Mouse (Mus musculus): ENCODE data around the gene Pter. TPM values are rescaled to one million over a fixed set of nuclear protein-coding genes. Genes with fewer than 3 reads are reported as not detected.
A peak's percentile ranks its signal among the peaks of the same experiment; 100 is the strongest.

Pter gene
- polyA plus RNA-seq, 1 experiment, result 4.3 TPM

GRCm38 (mm10) chr2:12937461-12938217 is 13.8 kb downstream of the Pter start:
- no peak for TF ChIP-seq CTCF (IDR thresholded peaks at IDR 0.05; ENCODE audit: borderline replicate concordance, extremely low read depth, insufficient read depth, insufficient read length)
- no peak for TF ChIP-seq POLR2A (IDR thresholded peaks at IDR 0.05; ENCODE audit: borderline replicate concordance, extremely low read depth, insufficient read depth, insufficient read length, poor library complexity, severe bottlenecking)
- peak; percentile 59 for DNase-seq (ENCODE audit: low read depth)

- no peak for DNase-seq (ENCODE audit: low read depth)
- TF ChIP-seq CTCF (IDR thresholded peaks at IDR 0.05; ENCODE audit: borderline replicate concordance, extremely low read depth, insufficient read depth, insufficient read length), result no peak
- TF ChIP-seq POLR2A (IDR thresholded peaks at IDR 0.05; ENCODE audit: borderline replicate concordance, extremely low read depth, insufficient read depth, insufficient read length, poor library complexity, severe bottlenecking), result no peak
Observed at GRCm38 (mm10) chr2:12938641-12939040, 14.8 kb downstream of the Pter start.

GRCm38 (mm10) chr2:12956703-12957424 is 33.0 kb downstream of the Pter start:
- no peak for TF ChIP-seq CTCF (IDR thresholded peaks at IDR 0.05; ENCODE audit: borderline replicate concordance, extremely low read depth, insufficient read depth, insufficient read length)
- no peak for TF ChIP-seq POLR2A (IDR thresholded peaks at IDR 0.05; ENCODE audit: borderline replicate concordance, extremely low read depth, insufficient read depth, insufficient read length, poor library complexity, severe bottlenecking)
- DNase-seq (ENCODE audit: low read depth), result no peak

GRCm38 (mm10) chr2:12970049-12970724 is 46.3 kb downstream of the Pter start:
- DNase-seq (ENCODE audit: low read depth), result peak; percentile 95
- TF ChIP-seq POLR2A (IDR thresholded peaks at IDR 0.05; ENCODE audit: borderline replicate concordance, extremely low read depth, insufficient read depth, insufficient read length, poor library complexity, severe bottlenecking), result no peak
- TF ChIP-seq CTCF (IDR thresholded peaks at IDR 0.05; ENCODE audit: borderline replicate concordance, extremely low read depth, insufficient read depth, insufficient read length), result no peak

- TF ChIP-seq CTCF (IDR thresholded peaks at IDR 0.05; ENCODE audit: borderline replicate concordance, extremely low read depth, insufficient read depth, insufficient read length) (no peak), POLR2A (IDR thresholded peaks at IDR 0.05; ENCODE audit: borderline replicate concordance, extremely low read depth, insufficient read depth, insufficient read length, poor library complexity, severe bottlenecking) (no peak)
- no peak for DNase-seq (ENCODE audit: low read depth)
Observed at GRCm38 (mm10) chr2:12973752-12974151, 49.9 kb downstream of the Pter start.

GRCm38 (mm10) chr2:12977367-12977766 is 53.5 kb downstream of the Pter start:
- no peak for TF ChIP-seq CTCF (IDR thresholded peaks at IDR 0.05; ENCODE audit: borderline replicate concordance, extremely low read depth, insufficient read depth, insufficient read length)
- no peak for TF ChIP-seq POLR2A (IDR thresholded peaks at IDR 0.05; ENCODE audit: borderline replicate concordance, extremely low read depth, insufficient read depth, insufficient read length, poor library complexity, severe bottlenecking)
- no peak for DNase-seq (ENCODE audit: low read depth)

GRCm38 (mm10) chr2:12978771-12979170 is 54.9 kb downstream of the Pter start:
- TF ChIP-seq CTCF (IDR thresholded peaks at IDR 0.05; ENCODE audit: borderline replicate concordance, extremely low read depth, insufficient read depth, insufficient read length) (no peak), POLR2A (IDR thresholded peaks at IDR 0.05; ENCODE audit: borderline replicate concordance, extremely low read depth, insufficient read depth, insufficient read length, poor library complexity, severe bottlenecking) (no peak)
- peak; percentile 63 for DNase-seq (ENCODE audit: low read depth)

- no peak for TF ChIP-seq POLR2A (IDR thresholded peaks at IDR 0.05; ENCODE audit: borderline replicate concordance, extremely low read depth, insufficient read depth, insufficient read length, poor library complexity, severe bottlenecking)
- TF ChIP-seq CTCF (IDR thresholded peaks at IDR 0.05; ENCODE audit: borderline replicate concordance, extremely low read depth, insufficient read depth, insufficient read length), result no peak
- peak; percentile 88 for DNase-seq (ENCODE audit: low read depth)
Observed at GRCm38 (mm10) chr2:12984901-12985732, 61.3 kb downstream of the Pter start.

GRCm38 (mm10) chr2:13000026-13000425 is 76.2 kb downstream of the Pter start:
- DNase-seq (ENCODE audit: low read depth), result no peak

GRCm38 (mm10) chr2:13008433-13008832 is 84.6 kb downstream of the Pter start:
- no peak for TF ChIP-seq POLR2A (IDR thresholded peaks at IDR 0.05; ENCODE audit: borderline replicate concordance, extremely low read depth, insufficient read depth, insufficient read length, poor library complexity, severe bottlenecking)
- TF ChIP-seq CTCF (IDR thresholded peaks at IDR 0.05; ENCODE audit: borderline replicate concordance, extremely low read depth, insufficient read depth, insufficient read length), result no peak
- DNase-seq (ENCODE audit: low read depth), result no peak

More at GRCm38 (mm10) chr2:13000026-13000425, 76.2 kb downstream of the Pter start:
- TF ChIP-seq CTCF (IDR thresholded peaks at IDR 0.05; ENCODE audit: borderline replicate concordance, extremely low read depth, insufficient read depth, insufficient read length) (no peak), POLR2A (IDR thresholded peaks at IDR 0.05; ENCODE audit: borderline replicate concordance, extremely low read depth, insufficient read depth, insufficient read length, poor library complexity, severe bottlenecking) (no peak)
